Mouse (Mus musculus): ENCODE measurements at regions not wholly inside any gene's neighbourhood (a gene's known extent, or its start where the extent isn't known, plus 50 kb on each side); places are given as distances from the start of the nearest gene placed in this dataset.
"Not testable (repeated sequence)": the region's sequence is repeated elsewhere in the genome, so short reads cannot be mapped to it uniquely, and the experiment has no call there.

DNA sequence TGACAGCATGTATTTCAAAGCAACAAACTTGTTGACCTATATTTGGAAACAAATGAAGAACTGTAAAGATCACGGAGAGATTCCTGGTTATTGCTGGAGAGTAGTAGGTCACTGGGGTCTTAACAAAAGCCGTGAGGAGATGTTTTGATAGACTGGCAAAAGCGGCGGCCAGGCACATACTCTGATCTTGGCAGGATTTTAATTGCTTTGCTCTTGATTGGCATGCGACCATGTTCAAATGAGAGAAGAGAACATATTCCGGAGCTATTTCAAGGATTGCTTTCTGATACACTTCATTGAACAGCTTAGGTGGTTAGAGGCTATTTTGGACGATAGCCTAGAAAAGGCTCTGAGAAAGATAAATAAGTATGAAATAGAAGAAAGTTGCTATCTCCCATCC, 874.2 kb downstream of the Robo1 start:
- no peak for DNase-seq (ENCODE audit: low read depth, low spot score)

GRCm38 (mm10) chr16:73155447-73155846, 847.3 kb downstream of the Robo1 start:
- no peak for DNase-seq (ENCODE audit: low read depth, low spot score)

DNA sequence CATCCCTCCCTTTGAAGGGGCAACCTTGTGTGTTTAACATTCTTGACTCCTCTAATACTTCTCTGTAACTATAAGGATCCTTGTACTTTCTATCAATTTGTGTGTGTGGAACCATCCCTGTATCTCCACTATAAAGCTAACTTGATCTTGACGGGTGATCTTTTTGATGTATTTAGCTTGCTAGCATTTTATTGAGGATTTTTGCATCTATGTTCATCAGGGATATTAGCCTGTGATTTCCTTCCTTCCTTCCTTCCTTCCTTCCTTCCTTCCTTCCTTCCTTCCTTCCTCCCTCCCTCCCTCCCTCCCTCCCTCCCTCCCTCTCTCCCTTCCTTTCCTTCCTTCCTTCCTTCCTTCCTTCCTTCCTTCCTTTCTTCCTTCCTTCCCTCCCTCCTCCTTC, 819.8 kb downstream of the Robo1 start:
- DNase-seq (ENCODE audit: low read depth, low spot score) = not testable (repeated sequence)

- DNase-seq (ENCODE audit: low read depth, low spot score) = no peak
These were observed 812.5 kb downstream of the Robo1 start for GRCm38 (mm10) chr16:73120568-73120967.

DNA sequence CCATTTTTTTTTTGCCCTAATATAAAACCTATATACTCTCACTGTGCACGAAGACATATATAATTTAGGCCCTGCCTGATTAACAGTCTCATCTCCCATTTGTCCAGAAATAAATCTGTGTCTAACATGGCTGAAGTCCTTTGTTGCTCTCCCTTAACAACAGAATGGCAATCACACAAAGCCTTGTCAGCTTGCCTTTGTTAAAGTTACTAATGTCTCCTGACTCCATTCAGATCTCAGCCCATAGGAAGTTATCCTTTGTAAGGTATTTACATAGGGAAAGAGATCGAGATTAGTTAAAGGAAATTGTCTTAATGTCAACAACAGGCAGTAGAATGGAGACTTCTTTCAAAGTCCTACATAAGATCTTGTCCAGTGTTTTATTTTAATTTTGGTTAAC, 809.2 kb downstream of the Robo1 start:
- DNase-seq (ENCODE audit: low read depth, low spot score) = no peak

- DNase-seq (ENCODE audit: low read depth, low spot score) = no peak
These were observed 799.9 kb downstream of the Robo1 start for GRCm38 (mm10) chr16:73108021-73108452.

DNA sequence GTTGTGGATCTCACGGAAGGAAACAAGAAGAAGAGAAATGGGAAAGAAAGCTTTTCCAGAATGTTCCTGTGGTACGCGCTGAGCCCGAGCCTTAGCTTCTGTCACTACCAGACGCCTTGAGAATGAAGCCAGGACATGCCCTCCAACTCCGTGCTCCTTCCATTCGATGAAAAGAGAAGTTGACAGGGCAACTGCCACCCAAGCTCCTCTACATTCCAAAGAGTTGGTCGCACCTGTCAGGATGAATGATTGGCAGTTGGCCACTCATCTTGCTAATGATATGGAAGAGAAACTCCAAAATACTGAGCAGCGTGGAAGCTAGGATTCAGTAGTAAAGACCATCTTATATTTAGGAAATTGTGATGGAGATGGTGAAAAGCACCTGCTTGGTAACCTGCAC, 799.5 kb downstream of the Robo1 start:
- DNase-seq (ENCODE audit: low read depth, low spot score) = no peak

DNA sequence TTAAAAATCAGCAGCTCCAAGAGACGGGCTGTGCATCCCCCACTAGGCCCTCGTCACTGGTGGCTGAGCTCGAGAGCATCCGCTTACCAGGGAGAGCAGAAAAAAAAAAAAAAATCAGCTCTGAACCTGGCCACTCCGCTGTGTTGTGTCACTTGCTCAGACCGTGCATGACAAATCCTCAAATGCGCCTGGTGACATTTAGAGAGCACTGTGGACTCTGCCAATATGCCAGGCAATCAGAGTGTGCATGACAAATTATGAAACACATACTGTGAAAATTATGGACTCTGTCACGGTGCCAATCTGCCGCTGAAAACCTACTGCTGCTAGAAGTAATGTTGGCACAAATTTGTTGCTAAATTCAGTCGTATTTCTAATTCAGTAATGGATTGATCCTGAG, 797.4 kb downstream of the Robo1 start:
- DNase-seq (ENCODE audit: low read depth, low spot score) = no peak

DNA sequence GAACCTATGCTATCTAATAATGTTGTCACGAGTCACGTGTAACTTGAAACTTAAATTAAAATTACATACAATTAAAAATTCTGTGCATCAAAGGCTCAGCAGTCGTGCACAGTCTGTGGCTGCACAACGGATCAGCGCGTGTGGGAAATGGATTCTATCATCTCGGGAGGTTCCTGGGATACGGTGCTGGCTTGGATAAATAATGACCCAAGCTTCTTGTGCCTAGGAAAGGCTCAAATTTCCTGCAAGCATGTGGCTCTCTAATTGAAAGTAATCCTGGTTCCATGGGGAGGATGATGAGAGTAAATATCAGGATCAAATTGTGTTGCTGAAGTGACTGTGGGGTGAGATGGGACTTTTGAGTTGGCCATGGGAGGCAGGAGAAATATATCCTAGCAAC, 792.2 kb downstream of the Robo1 start:
- DNase-seq (ENCODE audit: low read depth, low spot score) = no peak

DNA sequence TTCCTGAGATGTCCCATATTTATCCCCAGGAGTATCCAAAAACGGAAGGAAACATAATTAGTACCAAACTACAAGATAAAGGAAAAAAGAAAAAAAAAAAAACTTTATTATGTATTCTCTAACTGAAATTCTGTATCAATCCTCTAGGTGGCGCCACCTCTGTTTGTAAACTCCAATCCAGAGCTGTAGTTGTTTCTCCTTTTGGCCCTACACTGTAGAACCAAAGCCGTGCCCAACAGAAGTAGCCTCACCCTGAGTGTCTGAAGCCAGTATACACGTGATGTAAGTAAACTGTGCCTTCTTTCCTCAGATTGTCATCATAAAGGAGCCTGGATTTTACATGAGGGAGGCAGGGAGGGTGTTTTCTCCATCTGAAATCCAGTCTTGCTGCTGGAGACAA, 790.7 kb downstream of the Robo1 start:
- DNase-seq (ENCODE audit: low read depth, low spot score) = peak; percentile 4

DNA sequence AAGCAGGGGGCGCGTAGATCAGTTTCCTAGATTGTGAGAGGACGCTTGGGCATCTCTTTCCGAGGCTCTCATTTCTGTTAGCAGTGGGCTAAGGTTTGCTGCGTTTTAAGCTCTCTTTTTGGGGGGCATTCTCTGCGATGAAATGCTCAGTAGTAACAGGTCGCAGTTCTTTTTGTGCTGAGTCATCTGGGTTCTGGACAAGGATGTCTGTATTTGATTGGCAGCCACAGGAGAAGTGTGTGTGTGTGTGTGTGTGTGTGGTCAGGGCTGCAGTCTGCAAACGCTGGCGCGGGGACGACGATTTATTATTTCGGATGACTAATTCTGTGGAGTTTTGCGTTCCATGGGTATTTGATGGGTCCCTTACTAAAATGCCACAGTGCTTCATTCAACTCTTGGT, 789.1 kb downstream of the Robo1 start:
- no peak for DNase-seq (ENCODE audit: low read depth, low spot score)

GRCm38 (mm10) chr16:73096091-73097083, 788.3 kb downstream of the Robo1 start:
- no peak for DNase-seq (ENCODE audit: low read depth, low spot score)

All from A20 (cell line).